Mouse (Mus musculus) MEL (cell line): ENCODE measurements around the gene Gab2. TPM values are rescaled to one million over a fixed set of nuclear protein-coding genes. Genes with fewer than 3 reads are reported as not detected.

ENCODE experiments used
- DNase-seq: peaks from one replicate; pipeline ENCODE4 v3.0.0; 2011; ENCODE audit warnings: low read depth, low spot score
- H3K27ac ChIP-seq: 2 replicates; pipeline ENCODE4 v1.5.1; 2012; ENCODE audit warnings: low read depth, mild to moderate bottlenecking, control low read depth, low read length, moderate library complexity; ENCODE audit not compliant: control insufficient read depth
- H3K27me3 ChIP-seq, 2 experiments: fragments of 150-350 bp in 1 of 2; sonication (generic) in 1 of 2; 2 replicates each; pipeline ENCODE4 v1.6.1; 2012; ENCODE audit warnings: low read length in 2 of 2, mild to moderate bottlenecking in 2 of 2, improper control_type of control experiment in 1 of 2, moderate library complexity in 1 of 2; ENCODE audit not compliant: insufficient read depth in 2 of 2, control insufficient read depth in 1 of 2
- H3K36me3 ChIP-seq, 2 experiments: 2 replicates each; pipeline ENCODE4 v1.6.1; 2012 to 2014; ENCODE audit warnings: low read length in 2 of 2, improper control_type of control experiment in 1 of 2, inconsistent platforms in 1 of 2, mild to moderate bottlenecking in 1 of 2; ENCODE audit not compliant: insufficient read depth in 2 of 2, control insufficient read depth in 1 of 2
- H3K4me1 ChIP-seq, 2 experiments: fragments of 150-350 bp in 1 of 2; sonication (generic) in 1 of 2; 2 replicates each; pipeline ENCODE4 v1.6.1; 2012; ENCODE audit warnings: low read length in 2 of 2, improper control_type of control experiment in 1 of 2, mild to moderate bottlenecking in 1 of 2; ENCODE audit not compliant: insufficient read depth in 2 of 2, control insufficient read depth in 1 of 2
- H3K4me3 ChIP-seq, 2 experiments: fragments of 150-350 bp in 1 of 2; sonication (generic) in 1 of 2; 2 replicates each; pipeline ENCODE4 v1.5.1; 2012; ENCODE audit warnings: low read depth in 2 of 2, low read length in 2 of 2, mild to moderate bottlenecking in 2 of 2, moderate library complexity in 2 of 2, control low read depth in 1 of 2, improper control_type of control experiment in 1 of 2; ENCODE audit not compliant: control insufficient read depth in 1 of 2, insufficient read depth in 1 of 2
- H3K79me2 ChIP-seq: 2 replicates; pipeline ENCODE4 v1.6.1; 2012; ENCODE audit warnings: mild to moderate bottlenecking, low read length, moderate library complexity; ENCODE audit not compliant: control insufficient read depth, poor library complexity, insufficient read depth
- H3K9ac ChIP-seq: 2 replicates; pipeline ENCODE4 v1.6.1; 2012; ENCODE audit warnings: low read depth, mild to moderate bottlenecking, control low read depth, low read length, moderate library complexity; ENCODE audit not compliant: control insufficient read depth, poor library complexity, severe bottlenecking
- H3K9me3 ChIP-seq: fragments of 150-350 bp; sonication (generic); replicated peaks from 2 replicates; pipeline ENCODE4 v1.6.1; 2012; ENCODE audit warnings: mild to moderate bottlenecking, low read length, improper control_type of control experiment, moderate library complexity; ENCODE audit not compliant: insufficient read depth
- BHLHE40 ChIP-seq: IDR thresholded peaks from 2 replicates; pipeline ENCODE4 v1.6.1; 2012; ENCODE audit warnings: low read depth, mild to moderate bottlenecking, inconsistent platforms, low read length, improper control_type of control experiment, borderline replicate concordance
- CHD2 ChIP-seq: IDR thresholded peaks from 2 replicates; pipeline ENCODE4 v1.6.1; 2011; ENCODE audit warnings: low read length, improper control_type of control experiment
- CTCF ChIP-seq, 3 experiments: IDR thresholded peaks in 2 of 3; conservative IDR thresholded peaks in 1 of 3; 2 replicates each; pipeline ENCODE4 v1.5.1; 2011 to 2012; ENCODE audit warnings: low read length in 3 of 3, low read depth in 2 of 3, mild to moderate bottlenecking in 2 of 3, improper control_type of control experiment in 1 of 3, inconsistent platforms in 1 of 3, mixed read lengths in 1 of 3, moderate library complexity in 1 of 3; ENCODE audit not compliant: control insufficient read depth in 1 of 3, insufficient read depth in 1 of 3, poor library complexity in 1 of 3, severe bottlenecking in 1 of 3
- E2F4 ChIP-seq: IDR thresholded peaks from 2 replicates; pipeline ENCODE4 v1.6.1; 2011; ENCODE audit warnings: low read depth, low read length, improper control_type of control experiment, borderline replicate concordance
- ELF1 ChIP-seq: IDR thresholded peaks from 2 replicates; pipeline ENCODE4 v1.6.1; 2014; ENCODE audit warnings: low read depth, mild to moderate bottlenecking, inconsistent platforms, low read length, improper control_type of control experiment, moderate library complexity
- ETS1 ChIP-seq: IDR thresholded peaks from 2 replicates; pipeline ENCODE4 v1.6.1; 2012; ENCODE audit warnings: low read depth, mild to moderate bottlenecking, inconsistent platforms, low read length, improper control_type of control experiment, moderate library complexity
- GABPA ChIP-seq: IDR thresholded peaks from 2 replicates; pipeline ENCODE4 v1.6.1; 2012; ENCODE audit warnings: low read depth, mild to moderate bottlenecking, inconsistent platforms, low read length, improper control_type of control experiment, moderate library complexity
- GATA1 ChIP-seq: IDR thresholded peaks from 2 replicates; pipeline ENCODE4 v1.6.1; 2011; ENCODE audit warnings: low read depth, low read length, improper control_type of control experiment
- HCFC1 ChIP-seq: IDR thresholded peaks from 2 replicates; pipeline ENCODE4 v1.6.1; 2012; ENCODE audit warnings: low read depth, mild to moderate bottlenecking, inconsistent platforms, low read length, improper control_type of control experiment, moderate library complexity
- JUND ChIP-seq: IDR thresholded peaks from 2 replicates; pipeline ENCODE4 v1.6.1; 2011; ENCODE audit warnings: low read depth, mild to moderate bottlenecking, improper control_type of control experiment, low read length
- KAT2A ChIP-seq: conservative IDR thresholded peaks from 2 replicates; pipeline ENCODE4 v1.6.1; 2012; ENCODE audit warnings: low read depth, low read length, improper control_type of control experiment, inconsistent platforms
- MAFK ChIP-seq: IDR thresholded peaks from 2 replicates; pipeline ENCODE4 v1.6.1; 2011; ENCODE audit warnings: low read depth, mild to moderate bottlenecking, low read length, improper control_type of control experiment, borderline replicate concordance
- MAZ ChIP-seq: IDR thresholded peaks from 2 replicates; pipeline ENCODE4 v1.6.1; 2012; ENCODE audit warnings: low read depth, mild to moderate bottlenecking, inconsistent platforms, low read length, improper control_type of control experiment
- MXI1 ChIP-seq: IDR thresholded peaks from 2 replicates; pipeline ENCODE4 v1.6.1; 2011; ENCODE audit warnings: mild to moderate bottlenecking, low read depth, low read length, improper control_type of control experiment
- MYB ChIP-seq: IDR thresholded peaks from 2 replicates; pipeline ENCODE4 v1.6.1; 2011; ENCODE audit warnings: mild to moderate bottlenecking, low read depth, low read length, improper control_type of control experiment
- MYC ChIP-seq: IDR thresholded peaks from 2 replicates; pipeline ENCODE4 v1.6.1; 2011; ENCODE audit warnings: low read depth, mild to moderate bottlenecking, low read length, improper control_type of control experiment, moderate library complexity
- NRF1 ChIP-seq: IDR thresholded peaks from 2 replicates; pipeline ENCODE4 v1.6.1; 2014; ENCODE audit warnings: low read depth, mild to moderate bottlenecking, inconsistent platforms, low read length, improper control_type of control experiment, moderate library complexity; ENCODE audit not compliant: poor library complexity, insufficient read depth, severe bottlenecking
- POLR2A ChIP-seq, 2 experiments: IDR thresholded peaks; 2 replicates each; pipeline ENCODE4 v1.6.1; 2011 to 2012; ENCODE audit warnings: low read length in 2 of 2, mild to moderate bottlenecking in 2 of 2, control low read depth in 1 of 2, improper control_type of control experiment in 1 of 2, low read depth in 1 of 2, moderate library complexity in 1 of 2; ENCODE audit not compliant: control insufficient read depth in 1 of 2, insufficient read depth in 1 of 2, poor library complexity in 1 of 2
- POLR2AphosphoS2 ChIP-seq: IDR thresholded peaks from 2 replicates; pipeline ENCODE4 v1.6.1; 2011; ENCODE audit warnings: low read length, improper control_type of control experiment
- POLR2AphosphoS5 ChIP-seq: IDR thresholded peaks from 2 replicates; pipeline ENCODE4 v1.6.1; 2012; ENCODE audit warnings: low read depth, borderline replicate concordance, mild to moderate bottlenecking, inconsistent platforms, low read length, moderate library complexity, mixed read lengths
- RAD21 ChIP-seq: IDR thresholded peaks from 2 replicates; pipeline ENCODE4 v1.6.1; 2011; ENCODE audit warnings: mild to moderate bottlenecking, low read depth, low read length, improper control_type of control experiment
- RCOR1 ChIP-seq: IDR thresholded peaks from 2 replicates; pipeline ENCODE4 v1.6.1; 2012; ENCODE audit warnings: low read depth, mild to moderate bottlenecking, inconsistent platforms, low read length, improper control_type of control experiment
- SIN3A ChIP-seq: IDR thresholded peaks from 2 replicates; pipeline ENCODE4 v1.6.1; 2012; ENCODE audit warnings: low read length, improper control_type of control experiment, inconsistent platforms
- SMC3 ChIP-seq: IDR thresholded peaks from 2 replicates; pipeline ENCODE4 v1.6.1; 2011; ENCODE audit warnings: low read depth, low read length, improper control_type of control experiment
- TBP ChIP-seq: IDR thresholded peaks from 2 replicates; pipeline ENCODE4 v1.8.0; 2011; ENCODE audit warnings: low read depth, low read length, improper control_type of control experiment
- TCF12 ChIP-seq: IDR thresholded peaks from 2 replicates; pipeline ENCODE4 v1.6.1; 2014; ENCODE audit warnings: low read depth, mild to moderate bottlenecking, inconsistent platforms, low read length, improper control_type of control experiment, moderate library complexity
- UBTF ChIP-seq: IDR thresholded peaks from 2 replicates; pipeline ENCODE4 v1.6.1; 2012; ENCODE audit warnings: low read depth, mild to moderate bottlenecking, inconsistent platforms, low read length, improper control_type of control experiment, moderate library complexity, borderline replicate concordance; ENCODE audit not compliant: insufficient read depth
- USF2 ChIP-seq, 2 experiments: IDR thresholded peaks; 2 replicates each; pipeline ENCODE4 v1.6.1; 2011 to 2012; ENCODE audit warnings: improper control_type of control experiment in 2 of 2, low read length in 2 of 2, borderline replicate concordance in 1 of 2, inconsistent platforms in 1 of 2, low read depth in 1 of 2, mild to moderate bottlenecking in 1 of 2; ENCODE audit not compliant: insufficient read depth in 1 of 2
- ZKSCAN1 ChIP-seq: IDR thresholded peaks from 2 replicates; pipeline ENCODE4 v1.6.1; 2012; ENCODE audit warnings: low read depth, mild to moderate bottlenecking, inconsistent platforms, low read length, improper control_type of control experiment, moderate library complexity
- ZMIZ1 ChIP-seq: IDR thresholded peaks from 2 replicates; pipeline ENCODE4 v1.6.1; 2012; ENCODE audit warnings: low read depth, mild to moderate bottlenecking, inconsistent platforms, low read length, improper control_type of control experiment, moderate library complexity
- ZNF384 ChIP-seq: IDR thresholded peaks from 2 replicates; pipeline ENCODE4 v1.6.1; 2012; ENCODE audit warnings: low read depth, mild to moderate bottlenecking, inconsistent platforms, low read length, improper control_type of control experiment
- polyA plus RNA-seq, 2 experiments: library from polyadenylated mRNA; stranded (reverse) in 1 of 2; unstranded in 1 of 2; fragments of >175 nt in 1 of 2; fragments of >200 nt in 1 of 2; gene quantifications; 2 replicates each; pipeline versions ENCODE4 v1.2.1 to v1.2.4; 2012; ENCODE audit warnings: low replicate concordance in 2 of 2, low read depth in 1 of 2; ENCODE audit not compliant: insufficient read length in 2 of 2, insufficient read depth in 1 of 2, missing spikeins in 1 of 2
- total RNA-seq: library from RNA; depleted of rRNA; stranded (reverse); fragments of 300-350 nt; gene quantifications from 2 replicates; pipeline ENCODE4 v1.2.3, GENCODE M21; 2012

Gene Gab2
- total and polyA plus RNA-seq, 3 experiments: 5.0 to 11.5 TPM; not detected in 1

DNA sequence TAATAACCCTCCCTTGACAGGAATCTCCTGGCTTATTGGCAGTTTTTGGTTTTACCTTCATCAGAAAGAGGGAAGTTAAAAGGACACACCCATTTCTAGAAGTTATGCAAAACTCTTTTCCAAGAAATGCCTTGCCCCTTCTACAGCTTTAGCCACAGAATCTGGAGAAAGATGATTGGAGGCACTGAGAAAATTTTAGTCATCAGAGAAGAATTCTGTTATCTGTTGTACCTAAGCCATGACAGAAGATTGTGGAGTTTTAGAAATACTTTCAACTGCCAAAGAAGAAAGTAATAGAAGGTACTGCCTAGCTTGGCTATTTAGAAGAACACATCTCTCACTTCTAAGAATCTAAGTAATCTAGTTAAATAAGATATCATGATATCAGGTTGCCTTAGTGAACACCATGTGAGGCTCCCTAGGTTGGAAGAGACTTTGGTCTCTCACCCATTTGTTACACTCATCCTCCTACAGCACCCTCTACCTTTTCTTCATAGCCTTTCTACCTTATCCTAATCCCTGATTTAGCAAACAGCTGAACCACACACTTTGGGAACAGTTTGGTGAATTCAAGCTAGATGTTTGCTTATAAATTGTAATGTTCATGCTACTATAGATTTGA, 128.8 kb downstream of the Gab2 start (continued):
- TF ChIP-seq NRF1: no peak
- peak in 1 of 2 experiments; percentile 57; a peak in 1 of 4 replicates for TF ChIP-seq POLR2A (IDR thresholded peaks at IDR 0.05; ENCODE audit: control insufficient read depth in 1 of 2, insufficient read depth in 1 of 2, low read depth in 1 of 2, low read length in 2 of 2, poor library complexity in 1 of 2)
- TF ChIP-seq MAFK: peak; percentile 68; the same call in 1 of the 2 replicates
- no peak for TF ChIP-seq UBTF
- TF ChIP-seq CHD2: peak; percentile 52; the same call in 1 of the 2 replicates
- 0 out of 2 replicates have a peak, but pooled peaks have one; percentile 47 for TF ChIP-seq POLR2AphosphoS2
- TF ChIP-seq MAZ: no peak
- peak; percentile 63; the same call in 1 of the 2 replicates for TF ChIP-seq TBP

DNA sequence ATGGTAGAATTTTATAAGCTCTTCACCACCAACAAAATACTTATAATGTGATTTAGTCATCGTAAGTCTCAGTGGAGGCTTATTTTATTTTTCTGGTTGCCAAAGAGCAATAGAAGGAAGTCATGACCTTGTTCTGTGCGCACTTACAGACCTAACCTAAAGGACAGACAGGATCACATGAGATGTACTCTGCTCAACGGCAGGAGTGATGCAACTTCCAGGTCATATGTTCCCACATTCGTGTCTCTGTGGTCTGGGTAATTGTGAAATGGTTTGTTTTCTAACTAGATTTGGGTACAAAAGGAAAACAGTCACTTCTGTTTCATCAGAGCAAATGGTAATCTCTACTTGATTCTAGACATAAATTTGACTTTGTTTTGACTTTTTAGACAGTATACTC, 129.7 kb downstream of the Gab2 start:
- Histone ChIP-seq H3K4me1 (peaks cover 33 to 52% of the 10 kb centered on the region in 2 experiments), H3K4me3 (peak overlapping the region in 1 of 2 experiments; percentile 23; a peak in 2 of 4 replicates), H3K27ac (peak overlapping the region; percentile 99), H3K9me3 (no peaks in the 10 kb centered on the region), H3K9ac (peak overlapping the region; percentile 90), H3K27me3 (no peaks in the 10 kb centered on the region), H3K36me3 (peaks cover 0 to 50% of the 10 kb centered on the region in 2 experiments; a peak in 2 of 4 replicates), H3K79me2 (peaks cover 6% of the 10 kb centered on the region)
- DNase-seq: peak; percentile 94
- TF ChIP-seq RAD21 (no peak), CTCF (IDR thresholded peaks at IDR 0.05 in 2 of 3, conservative IDR thresholded peaks at IDR 0.05 in 1 of 3; ENCODE audit: control insufficient read depth in 1 of 3, insufficient read depth in 1 of 3, low read depth in 2 of 3, low read length in 3 of 3, poor library complexity in 1 of 3, severe bottlenecking in 1 of 3) (no peak), ZNF384 (no peak), JUND (peak; percentile 87; the same call in 1 of the 2 replicates), UBTF (no peak), E2F4 (no peak), SMC3 (no peak), GATA1 (no peak), ELF1 (no peak), POLR2AphosphoS2 (no peak), USF2 (IDR thresholded peaks at IDR 0.05; ENCODE audit: borderline replicate concordance in 1 of 2, insufficient read depth in 1 of 2, low read depth in 1 of 2, low read length in 2 of 2) (no peak), ZMIZ1 (peak; percentile 69), TCF12 (peak; percentile 88), MYC (peak; percentile 81; the same call in 1 of the 2 replicates), TBP (peak; percentile 88), MYB (peak; percentile 92), ETS1 (peak; percentile 98), HCFC1 (peak; percentile 78), ZKSCAN1 (no peak), NRF1 (peak; percentile 47), BHLHE40 (peak; percentile 78; the same call in 1 of the 2 replicates), CHD2 (no peak), KAT2A (peak; percentile 72), POLR2AphosphoS5 (no peak), SIN3A (peak; percentile 92), RCOR1 (peak; percentile 72), MXI1 (peak; percentile 78), POLR2A (IDR thresholded peaks at IDR 0.05; ENCODE audit: control insufficient read depth in 1 of 2, insufficient read depth in 1 of 2, low read depth in 1 of 2, low read length in 2 of 2, poor library complexity in 1 of 2) (peak in 1 of 2 experiments; percentile 69; a peak in 2 of 4 replicates), GABPA (no peak)
